Mouse (Mus musculus) 3T3-L1 (cell line): ENCODE data around the gene Arhgef11.

Experiments used
- DNase-seq: peaks from one replicate; pipeline ENCODE4 v3.0.0-alpha.2; 2015; ENCODE audit warnings: low read depth, low spot score

Arhgef11 gene

GRCm38 (mm10) chr3:87661291-87661690 lies 43.9 kb downstream of the Arhgef11 start:
- no peak for DNase-seq

GRCm38 (mm10) chr3:87718525-87718924 lies 101.2 kb downstream of the Arhgef11 start:
- no peak for DNase-seq

- no peak for DNase-seq
Measured at GRCm38 (mm10) chr3:87724556-87724955, 107.2 kb downstream of the Arhgef11 start.

GRCm38 (mm10) chr3:87725396-87726160 lies 108.2 kb downstream of the Arhgef11 start:
- DNase-seq: no peak

- no peak for DNase-seq
Measured at GRCm38 (mm10) chr3:87726191-87726590, 108.8 kb downstream of the Arhgef11 start.

- no peak for DNase-seq
Measured at GRCm38 (mm10) chr3:87728696-87729095, 111.3 kb downstream of the Arhgef11 start.

- DNase-seq: no peak
Measured at GRCm38 (mm10) chr3:87733098-87733497, 115.7 kb downstream of the Arhgef11 start.

- DNase-seq: no peak
Measured at GRCm38 (mm10) chr3:87733984-87734761, 116.8 kb downstream of the Arhgef11 start.

GRCm38 (mm10) chr3:87735335-87735734 lies 118.0 kb downstream of the Arhgef11 start:
- no peak for DNase-seq

GRCm38 (mm10) chr3:87738906-87739305 lies 121.5 kb downstream of the Arhgef11 start:
- no peak for DNase-seq

GRCm38 (mm10) chr3:87742013-87742412 lies 124.7 kb downstream of the Arhgef11 start:
- no peak for DNase-seq

GRCm38 (mm10) chr3:87742735-87743134 lies 125.4 kb downstream of the Arhgef11 start:
- DNase-seq: no peak

- DNase-seq: no peak
Measured at GRCm38 (mm10) chr3:87743927-87744326, 126.6 kb downstream of the Arhgef11 start.

- no peak for DNase-seq
Measured at GRCm38 (mm10) chr3:87745036-87745659, 127.8 kb downstream of the Arhgef11 start.

GRCm38 (mm10) chr3:87748431-87748830 lies 131.1 kb downstream of the Arhgef11 start, which contains the start of gene Lrrc71:
Lrrc71 (minus strand) TSS chr3:87748625.
- no peak for DNase-seq

- DNase-seq: peak; percentile 87
Measured at GRCm38 (mm10) chr3:87749036-87749435, 131.7 kb downstream of the Arhgef11 start.

GRCm38 (mm10) chr3:87749977-87750376 lies 132.6 kb downstream of the Arhgef11 start:
- no peak for DNase-seq

GRCm38 (mm10) chr3:87752567-87752966 lies 135.2 kb downstream of the Arhgef11 start:
- DNase-seq: no peak

GRCm38 (mm10) chr3:87753829-87754228 lies 136.5 kb downstream of the Arhgef11 start:
- no peak for DNase-seq

GRCm38 (mm10) chr3:87755964-87756363 lies 138.6 kb downstream of the Arhgef11 start:
- peak; percentile 51 for DNase-seq

GRCm38 (mm10) chr3:87756488-87756887 lies 139.1 kb downstream of the Arhgef11 start:
- no peak for DNase-seq

GRCm38 (mm10) chr3:87758641-87759040 lies 141.3 kb downstream of the Arhgef11 start:
- peak; percentile 80 for DNase-seq
